Mouse (Mus musculus): ENCODE measurements at regions not wholly inside any gene's neighbourhood (a gene's known extent, or its start where the extent isn't known, plus 50 kb on each side); places are given as distances from the start of the nearest gene placed in this dataset.

GRCm38 (mm10) chr1:75983487-75983886, 437.4 kb downstream of the Slc4a3 start:
- TF ChIP-seq CTCF (IDR thresholded peaks at IDR 0.05; ENCODE audit: control insufficient read depth, insufficient read depth, insufficient read length) = no peak
- TF ChIP-seq USF1 (IDR thresholded peaks at IDR 0.05; ENCODE audit: low read depth) = no peak
- no peak for TF ChIP-seq MAX (IDR thresholded peaks at IDR 0.05)

Data from C2C12 (cell line).